Mouse (Mus musculus) midbrain, embryonic 16.5 days (tissue): ENCODE data around the gene Lpp. TPM values are rescaled to one million over a fixed set of nuclear protein-coding genes. Genes with fewer than 3 reads are reported as not detected.

Experiments
- ATAC-seq: fragments of 200-750 bp; cut with Nextera tagmentation; 2 replicates; pipeline ENCODE4 v1.8.0; 2017; ENCODE audit warnings: moderate TSS enrichment
- H3K27ac ChIP-seq: fragments of 300-500 bp; sonication (generic); 2 replicates; pipeline ENCODE4 v1.5.1; 2014; ENCODE audit warnings: mild to moderate bottlenecking, low read length, mixed read lengths
- H3K27me3 ChIP-seq: fragments of 300-500 bp; sonication (generic); 2 replicates; pipeline ENCODE4 v1.6.1; 2014; ENCODE audit warnings: low read depth, low read length, mixed read lengths; ENCODE audit not compliant: control insufficient read depth, insufficient read depth
- H3K36me3 ChIP-seq: fragments of 300-500 bp; sonication (generic); 2 replicates; pipeline ENCODE4 v1.6.1; 2014; ENCODE audit warnings: mild to moderate bottlenecking, low read length, moderate library complexity, mixed read lengths; ENCODE audit not compliant: control insufficient read depth, insufficient read depth
- H3K4me1 ChIP-seq: fragments of 300-500 bp; sonication (generic); 2 replicates; pipeline ENCODE4 v1.6.1; 2014; ENCODE audit warnings: mild to moderate bottlenecking, low read length, mixed read lengths; ENCODE audit not compliant: control insufficient read depth, insufficient read depth
- H3K4me2 ChIP-seq: fragments of 300-500 bp; sonication (generic); 2 replicates; pipeline ENCODE4 v1.6.1; 2014; ENCODE audit warnings: mild to moderate bottlenecking, low read length, mixed read lengths
- H3K4me3 ChIP-seq: fragments of 300-500 bp; sonication (generic); 2 replicates; pipeline ENCODE4 v1.5.1; 2014; ENCODE audit warnings: low read depth, mild to moderate bottlenecking, low read length, moderate library complexity, mixed read lengths
- H3K9ac ChIP-seq: fragments of 300-500 bp; sonication (generic); 2 replicates; pipeline ENCODE4 v1.6.1; 2014; ENCODE audit warnings: low read depth, low read length, mixed read lengths
- H3K9me3 ChIP-seq: fragments of 300-500 bp; sonication (generic); replicated peaks from 2 replicates; pipeline ENCODE4 v1.6.1; 2014; ENCODE audit warnings: mild to moderate bottlenecking, low read length, mixed read lengths; ENCODE audit not compliant: control insufficient read depth, poor library complexity, severe bottlenecking
- WGBS: fragments of 180-500 bp; shearing (Covaris S2); extraction: QIAGEN DNeasy Blood & Tissue Kit; methylation state at CpG from one replicate; pipeline ENCODE4 v1.1.7; 2014; 5-methylcytosine and 5-hydroxymethylcytosine counted together
- polyA plus RNA-seq: library from polyadenylated mRNA; unstranded; fragments of >200 nt; fragmentation: Nextera tagmentation; extraction: Ambion mirVana; gene quantifications from 2 replicates; pipeline ENCODE4 v1.2.1, GENCODE M21; 2015

Lpp gene
- polyA plus RNA-seq, 1 experiment from 2014 or later, result 10.7 TPM

DNA sequence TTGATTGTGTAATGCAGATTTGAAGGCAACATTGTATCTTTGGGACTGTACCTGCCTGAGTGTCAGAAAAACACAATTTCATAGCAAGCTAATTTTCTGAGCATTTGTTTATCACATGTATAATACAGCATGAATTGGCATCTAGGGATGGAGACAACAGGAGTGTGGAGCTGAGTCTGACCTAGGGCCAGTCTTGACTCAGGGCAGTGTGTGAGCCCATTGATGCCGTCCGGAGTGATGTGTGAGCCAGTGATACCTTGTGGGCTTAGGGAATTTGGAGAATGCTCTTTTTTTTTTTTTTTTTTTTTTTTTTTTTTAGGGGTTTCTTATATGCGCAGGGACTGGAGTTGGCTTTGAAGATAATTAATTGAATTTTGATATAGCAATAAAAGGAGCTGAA is 174.3 kb downstream of the Lpp start:
- no peaks in the 10 kb centered on the region for H3K4me1 ChIP-seq

DNA sequence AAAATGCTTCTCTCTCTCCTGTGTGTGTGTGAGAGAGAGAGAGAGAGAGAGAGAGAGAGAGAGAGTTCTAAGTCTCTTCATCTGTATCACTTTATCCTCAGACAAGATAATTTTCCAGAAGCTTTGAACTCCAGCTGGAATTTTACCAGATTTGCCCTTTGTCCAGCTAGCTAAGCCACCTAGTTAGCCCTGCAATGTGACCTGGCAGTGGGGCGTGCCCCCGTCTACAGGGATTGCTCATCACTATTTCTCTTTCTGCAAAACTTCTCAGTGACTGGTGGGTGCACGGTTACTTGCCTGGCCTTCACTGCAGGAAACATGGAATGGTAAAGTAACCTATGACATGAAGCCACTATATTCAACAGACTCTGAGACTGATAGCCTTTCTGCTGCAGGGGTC is 174.8 kb downstream of the Lpp start:
- no peaks in the 10 kb centered on the region for H3K4me1 ChIP-seq
- no peak for ATAC-seq
- H3K27me3 ChIP-seq, result no peaks in the 10 kb centered on the region
- no peak overlapping the region for H3K27ac ChIP-seq
- H3K4me2 ChIP-seq, result no peak overlapping the region
- H3K9me3 ChIP-seq, result no peaks in the 10 kb centered on the region
- WGBS, result 82% methylated on average over 3 of the region's 3 CpGs
- H3K9ac ChIP-seq, result no peak overlapping the region
- H3K4me3 ChIP-seq, result no peak overlapping the region
- no peaks in the 10 kb centered on the region for H3K36me3 ChIP-seq

More for the DNA sequence above, 174.3 kb downstream of the Lpp start:
- H3K27ac ChIP-seq, result no peak overlapping the region
- WGBS, result 90% methylated on average over 3 of the region's 3 CpGs
- ATAC-seq, result no peak
- H3K4me3 ChIP-seq, result no peak overlapping the region
- H3K9ac ChIP-seq, result no peak overlapping the region
- no peak overlapping the region for H3K4me2 ChIP-seq
- no peaks in the 10 kb centered on the region for H3K36me3 ChIP-seq
- H3K9me3 ChIP-seq, result no peaks in the 10 kb centered on the region
- H3K27me3 ChIP-seq, result no peaks in the 10 kb centered on the region

DNA sequence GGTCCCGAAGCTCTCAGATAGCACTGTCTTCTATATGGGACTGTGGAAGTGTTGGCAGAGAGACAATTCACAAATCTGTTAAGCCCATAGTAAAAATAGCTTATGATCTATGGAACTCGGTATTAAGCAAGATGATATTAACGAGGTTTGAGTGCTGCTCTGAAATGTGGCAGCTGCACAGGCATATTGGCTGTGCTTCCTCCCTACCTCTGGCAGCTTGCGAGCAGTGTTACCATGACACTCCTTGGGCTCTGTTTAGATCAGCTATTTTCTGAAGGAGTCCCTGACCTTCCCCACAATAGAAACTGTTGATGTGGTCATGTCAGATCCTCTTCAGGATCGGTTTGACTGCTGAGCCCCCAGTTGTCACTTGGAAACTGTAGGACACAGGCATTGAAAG is 176.4 kb downstream of the Lpp start:
- no peaks in the 10 kb centered on the region for H3K9me3 ChIP-seq
- ATAC-seq, result no peak
- no peak overlapping the region for H3K4me3 ChIP-seq
- no peak overlapping the region for H3K9ac ChIP-seq
- H3K36me3 ChIP-seq, result no peaks in the 10 kb centered on the region
- no peak overlapping the region for H3K4me2 ChIP-seq
- no peaks in the 10 kb centered on the region for H3K4me1 ChIP-seq
- 75% methylated on average over 5 of the region's 5 CpGs for WGBS
- H3K27me3 ChIP-seq, result no peaks in the 10 kb centered on the region
- no peak overlapping the region for H3K27ac ChIP-seq

DNA sequence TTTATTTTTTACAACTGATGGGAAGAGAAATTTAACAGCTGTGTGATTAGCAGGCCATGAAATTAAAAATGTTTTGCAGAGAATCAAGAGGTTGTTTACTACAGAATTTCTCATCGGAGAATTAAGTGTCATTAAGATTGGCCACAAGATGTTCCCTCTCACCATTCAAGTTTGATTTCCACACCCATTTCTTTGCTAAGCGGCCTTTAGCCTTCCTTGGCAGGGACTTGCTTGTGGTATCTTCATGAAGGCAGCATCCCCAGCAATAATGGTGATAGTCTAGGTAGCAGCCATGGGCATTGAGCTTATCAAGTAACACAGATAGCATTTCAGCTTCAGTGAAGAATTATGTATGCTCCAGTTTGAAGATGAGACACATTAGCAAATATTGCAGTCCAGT is 183.7 kb downstream of the Lpp start:
- H3K9me3 ChIP-seq, result no peaks in the 10 kb centered on the region
- ATAC-seq, result no peak
- H3K9ac ChIP-seq, result no peak overlapping the region
- H3K4me1 ChIP-seq, result peaks cover 2% of the 10 kb centered on the region
- H3K4me2 ChIP-seq, result no peak overlapping the region
- H3K4me3 ChIP-seq, result no peak overlapping the region
- H3K27me3 ChIP-seq, result no peaks in the 10 kb centered on the region
- H3K36me3 ChIP-seq, result no peaks in the 10 kb centered on the region
- WGBS, result 88% methylated on average over 2 of the region's 2 CpGs
- H3K27ac ChIP-seq, result no peak overlapping the region

DNA sequence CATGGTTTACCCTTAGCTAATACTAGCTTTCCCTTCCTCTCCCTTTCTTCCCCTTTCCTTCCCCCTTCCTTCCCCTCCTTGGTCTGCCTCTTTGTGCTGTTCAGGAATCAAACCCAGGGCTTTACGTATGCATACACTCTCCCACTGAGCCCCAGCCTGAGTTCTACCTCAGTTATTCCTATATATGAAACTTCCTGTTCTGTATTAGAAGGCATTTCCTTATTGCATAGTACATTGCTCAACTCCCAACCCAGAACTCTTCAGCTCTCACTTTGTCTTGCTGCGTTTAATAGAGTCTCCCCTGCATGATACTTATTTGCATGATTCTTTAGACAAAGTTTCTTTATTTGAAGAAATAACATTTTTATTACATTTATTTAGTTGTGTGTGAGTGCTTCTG is 184.5 kb downstream of the Lpp start:
- no peak overlapping the region for H3K4me3 ChIP-seq
- H3K4me2 ChIP-seq, result no peak overlapping the region
- H3K36me3 ChIP-seq, result no peaks in the 10 kb centered on the region
- H3K27me3 ChIP-seq, result no peaks in the 10 kb centered on the region
- peaks cover 2% of the 10 kb centered on the region for H3K4me1 ChIP-seq
- ATAC-seq, result no peak
- 95% methylated on average over 2 of the region's 2 CpGs for WGBS
- no peak overlapping the region for H3K27ac ChIP-seq
- no peak overlapping the region for H3K9ac ChIP-seq
- H3K9me3 ChIP-seq, result no peaks in the 10 kb centered on the region

DNA sequence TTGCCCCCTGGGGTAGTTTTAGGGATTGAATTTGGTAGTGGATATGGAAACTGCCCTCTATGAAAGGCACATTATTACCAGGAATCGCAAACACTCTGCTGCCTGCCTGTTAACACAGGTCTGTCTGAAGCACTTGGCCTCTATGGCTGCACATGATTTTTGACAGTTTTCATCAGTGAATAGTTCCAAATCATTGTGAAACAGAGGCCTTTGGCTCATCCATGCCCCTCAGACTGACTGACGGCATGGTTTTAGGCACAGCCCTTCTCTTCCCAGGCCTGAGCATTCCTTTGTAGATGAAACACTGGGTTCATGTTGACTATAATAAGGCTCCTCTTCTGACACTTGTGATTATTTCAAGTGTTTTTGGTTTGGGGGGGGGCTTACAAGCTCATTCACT is 189.5 kb downstream of the Lpp start:
- no peak overlapping the region for H3K4me3 ChIP-seq
- no peak overlapping the region for H3K27ac ChIP-seq
- no peak overlapping the region for H3K9ac ChIP-seq
- H3K4me2 ChIP-seq, result no peak overlapping the region
- WGBS, result 82% methylated on average over 2 of the region's 2 CpGs
- H3K4me1 ChIP-seq, result no peaks in the 10 kb centered on the region
- no peak for ATAC-seq
- H3K36me3 ChIP-seq, result no peaks in the 10 kb centered on the region
- no peaks in the 10 kb centered on the region for H3K9me3 ChIP-seq
- H3K27me3 ChIP-seq, result no peaks in the 10 kb centered on the region

DNA sequence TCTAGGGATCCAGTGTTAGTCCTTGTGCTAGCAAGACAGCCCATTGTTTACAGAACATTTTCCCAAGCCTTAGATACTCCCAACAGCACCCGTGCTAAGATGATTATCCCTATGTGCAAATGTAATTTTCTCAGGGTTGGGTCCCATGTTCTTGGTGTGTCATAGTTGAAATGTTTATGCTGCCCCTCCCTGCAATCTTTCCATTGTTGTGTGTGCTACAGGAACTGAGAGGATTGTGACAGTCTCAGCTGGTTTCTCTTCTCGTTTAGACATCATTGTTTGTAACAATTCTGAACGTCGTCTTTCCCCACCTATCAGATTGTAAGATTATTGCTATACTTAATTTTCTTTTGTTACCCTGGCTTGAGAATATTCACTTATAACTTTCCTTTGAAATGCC is 200.2 kb downstream of the Lpp start:
- Histone ChIP-seq H3K36me3 (no peaks in the 10 kb centered on the region), H3K9me3 (no peaks in the 10 kb centered on the region), H3K4me2 (no peak overlapping the region), H3K27ac (no peak overlapping the region), H3K4me1 (no peaks in the 10 kb centered on the region), H3K4me3 (no peak overlapping the region), H3K9ac (no peak overlapping the region), H3K27me3 (no peaks in the 10 kb centered on the region)
- 82% methylated on average over 4 of the region's 4 CpGs for WGBS
- ATAC-seq, result no peak

DNA sequence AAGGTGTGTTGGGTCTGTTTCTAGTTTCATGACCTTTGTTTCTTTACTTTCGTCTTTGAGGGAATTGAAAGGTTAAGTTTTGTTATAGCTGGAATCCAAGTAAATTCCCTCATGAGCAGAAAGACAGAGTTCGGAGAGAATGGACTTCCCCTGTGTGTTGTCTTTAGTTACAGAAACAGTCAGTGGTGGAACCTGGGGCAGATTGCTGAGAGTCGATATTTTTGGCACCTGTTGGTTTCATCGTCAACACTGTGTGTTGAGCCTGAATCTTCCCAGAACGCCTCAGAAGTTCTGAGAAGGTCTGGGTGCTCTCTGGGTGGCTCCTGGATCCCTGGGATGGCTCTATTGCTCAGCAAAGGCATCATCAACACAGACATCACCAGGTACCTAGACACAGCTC is 201.2 kb downstream of the Lpp start:
- Histone ChIP-seq H3K4me2 (no peak overlapping the region), H3K9me3 (no peaks in the 10 kb centered on the region), H3K36me3 (no peaks in the 10 kb centered on the region), H3K4me3 (no peak overlapping the region), H3K27me3 (no peaks in the 10 kb centered on the region), H3K27ac (no peak overlapping the region), H3K9ac (no peak overlapping the region), H3K4me1 (no peaks in the 10 kb centered on the region)
- no peak for ATAC-seq
- 89% methylated on average over 5 of the region's 5 CpGs for WGBS

DNA sequence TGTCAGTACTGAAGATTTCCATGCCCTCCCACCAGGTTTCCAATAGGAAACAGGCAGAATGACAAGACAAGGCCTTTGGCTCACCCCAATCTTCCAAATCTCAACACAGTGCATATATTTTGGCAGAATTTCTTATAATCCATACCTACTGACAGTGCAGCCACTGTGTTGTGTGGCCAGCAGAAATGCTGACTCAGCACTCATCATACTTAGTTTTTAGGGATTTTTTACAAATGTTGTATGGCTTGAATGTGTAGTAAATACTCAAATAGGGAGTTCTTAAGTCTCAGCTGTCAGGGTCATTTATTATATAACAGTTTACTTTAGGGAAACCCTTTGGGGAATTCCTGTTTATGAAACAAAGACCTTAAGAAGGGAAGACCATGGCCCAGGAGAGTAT is 202.2 kb downstream of the Lpp start:
- no peaks in the 10 kb centered on the region for H3K27me3 ChIP-seq

DNA sequence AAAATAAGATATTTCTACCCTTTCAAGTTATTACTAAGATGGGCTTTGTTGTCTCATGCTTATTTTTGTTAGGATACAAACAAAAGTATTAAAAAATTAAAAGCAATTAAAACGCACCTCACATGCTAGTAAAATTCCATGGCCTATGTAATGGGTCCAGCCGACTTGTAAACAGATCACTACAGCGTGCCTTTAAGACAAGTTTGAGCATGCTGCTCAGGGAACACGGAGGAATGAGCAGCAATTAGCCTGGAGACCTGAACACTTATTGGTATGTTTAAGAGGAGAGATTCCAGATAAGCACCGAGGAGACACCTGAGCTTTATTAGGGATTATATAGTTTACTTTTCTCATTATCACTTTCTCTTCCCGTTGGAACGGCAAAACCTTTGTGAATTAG is 205.3 kb downstream of the Lpp start:
- H3K4me1 ChIP-seq, result 0 out of 2 replicates have a peak, but pooled peaks cover 2% of the 10 kb centered on the region
- no peaks in the 10 kb centered on the region for H3K36me3 ChIP-seq
- no peak overlapping the region for H3K4me3 ChIP-seq
- no peak overlapping the region for H3K4me2 ChIP-seq
- no peak overlapping the region for H3K9ac ChIP-seq
- no peaks in the 10 kb centered on the region for H3K27me3 ChIP-seq
- 79% methylated on average over 7 of the region's 7 CpGs for WGBS
- no peak overlapping the region for H3K27ac ChIP-seq
- ATAC-seq, result no peak
- H3K9me3 ChIP-seq, result no peaks in the 10 kb centered on the region

More for the DNA sequence above, 202.2 kb downstream of the Lpp start:
- no peak overlapping the region for H3K9ac ChIP-seq
- no peaks in the 10 kb centered on the region for H3K9me3 ChIP-seq
- ATAC-seq, result no peak
- H3K4me3 ChIP-seq, result no peak overlapping the region
- H3K36me3 ChIP-seq, result no peaks in the 10 kb centered on the region
- 0 out of 2 replicates have a peak, but pooled peaks cover 1% of the 10 kb centered on the region for H3K4me1 ChIP-seq
- no peak overlapping the region for H3K27ac ChIP-seq
- no peak overlapping the region for H3K4me2 ChIP-seq
